Mouse (Mus musculus) urinary bladder, adult 18-20 months (tissue): ENCODE measurements around the gene Mia2.
"Not testable (repeated sequence)": the region's sequence is repeated elsewhere in the genome, so short reads cannot be mapped to it uniquely, and the experiment has no call there.

Source experiments
- DNase-seq, 2 experiments: peaks; one replicate each; pipeline ENCODE4 v3.0.0; 2022; ENCODE audit warnings: low spot score in 2 of 2, mixed read lengths in 2 of 2

Mia2 gene

DNA sequence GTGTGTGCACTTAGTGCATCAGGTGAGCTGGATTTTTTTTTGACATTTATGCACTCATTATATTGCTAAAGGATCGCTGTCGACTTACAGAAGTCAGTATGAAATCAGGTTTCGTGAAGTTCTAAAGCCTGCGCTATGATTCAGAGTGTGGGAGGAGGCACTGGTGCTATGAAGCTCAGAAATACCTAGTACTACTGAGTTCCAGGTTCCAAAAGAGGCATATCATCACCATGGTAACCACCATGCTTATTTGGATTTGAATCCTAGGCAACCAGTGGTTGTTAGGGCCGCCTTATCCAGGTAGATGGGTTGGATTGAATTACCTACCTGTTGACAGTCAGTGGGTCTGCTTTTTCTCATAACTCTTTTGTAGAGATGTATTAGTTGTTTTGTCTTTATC lies 132.8 kb downstream of the Mia2 start:
- no peak for DNase-seq

DNA sequence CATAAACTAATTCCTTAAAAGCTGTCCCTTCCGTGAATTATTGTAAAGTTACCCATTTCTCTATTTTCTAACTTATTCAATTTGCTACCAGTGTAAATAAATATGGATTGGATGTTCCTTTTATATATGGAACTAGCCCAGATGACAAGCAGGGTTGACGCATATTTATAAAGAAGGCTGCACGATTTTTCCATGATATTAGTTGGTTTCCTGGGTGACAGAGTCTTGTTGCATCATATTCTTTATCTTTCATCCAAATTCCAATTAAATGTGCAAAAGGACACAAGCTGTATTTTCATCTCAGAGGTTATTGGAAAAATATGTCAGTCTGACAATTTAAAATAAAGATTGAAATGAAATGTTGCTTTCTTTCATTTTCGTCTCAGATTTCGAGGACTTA lies 142.8 kb downstream of the Mia2 start:
- DNase-seq, result no peak

DNA sequence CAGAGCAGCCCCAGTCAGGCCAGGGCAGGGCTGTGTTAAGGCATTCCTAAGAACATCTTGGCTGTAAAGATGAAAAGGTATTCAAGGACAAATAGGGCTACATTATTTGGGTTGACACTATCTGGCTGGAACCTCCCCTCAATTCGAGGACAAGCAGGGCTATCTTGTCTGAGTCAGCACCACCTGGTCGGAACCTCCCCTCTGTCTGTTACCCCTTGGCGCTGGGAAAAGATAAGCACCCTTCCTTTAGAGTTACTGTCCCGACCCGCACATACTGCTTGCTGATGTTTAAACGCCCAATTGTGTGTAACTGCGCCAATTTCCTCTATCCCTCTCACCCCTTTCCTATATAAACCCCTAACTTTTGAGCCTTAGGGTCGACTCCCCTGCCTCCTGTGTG lies 145.4 kb downstream of the Mia2 start:
- DNase-seq, result not testable (repeated sequence)
